Mouse (Mus musculus) embryonic stem cell, embryonic (primary cell): ENCODE data around the gene Phyhd1.

ENCODE experiments used
- CTCF ChIA-PET, 4 experiments: fragments of 300-600 bp in 2 of 4; fragments of 350-600 bp in 2 of 4; sonication (Branson Sonifier 250); formaldehyde crosslinking; loops; one replicate each; lab custom pipeline; 2022; ENCODE audit warnings: inconsistent platforms in 2 of 4; lab: Charles Lee
- POLR2A ChIA-PET, 4 experiments: fragments of 300-600 bp in 2 of 4; fragments of 350-600 bp in 2 of 4; sonication (Branson Sonifier 250); formaldehyde crosslinking; loops; one replicate each; lab custom pipeline; 2022; ENCODE audit warnings: antibody characterized with exemption in 4 of 4, inconsistent platforms in 1 of 4; lab: Charles Lee

Phyhd1 gene

GRCm38 (mm10) chr2:30262840-30263441 lies 3.1 kb upstream of the Phyhd1 start:
- ChIA-PET POLR2A (interaction anchor here in 3 of 4 experiments (0.6 to 8.8 kb wide), 13 partner anchors 11 to 544 kb away, joined by 3 to 85 read pairs (median 6); partner anchors contain the start of genes Endog (in 1 of the 3) and Gm28035 (in 1 of the 3)), CTCF (interaction anchor here in 3 of 4 experiments (0.6 to 2.2 kb wide), 6 partner anchors 11 to 749 kb away, joined by 3 to 9 read pairs (median 4); no protein-coding TSS in a partner anchor)

GRCm38 (mm10) chr2:30263811-30264210 lies 2.2 kb upstream of the Phyhd1 start:
- ChIA-PET CTCF (interaction anchor here in 1 of 4 experiments (0.8 kb wide), 1 partner anchor 102 kb away, joined by 11 read pairs; no protein-coding TSS in a partner anchor), POLR2A (interaction anchor here in 3 of 4 experiments (0.8 to 8.8 kb wide), 17 partner anchors 8 to 130 kb away, joined by 3 to 85 read pairs (median 4); partner anchors contain the start of genes Endog (in 2 of the 3), Lrrc8a (in 2 of the 3), Gm28035 (in 1 of the 3) and Spout1 (in 1 of the 3))

GRCm38 (mm10) chr2:30264671-30265519 lies 1.1 kb upstream of the Phyhd1 start:
- POLR2A ChIA-PET, result interaction anchor here (0.6 to 8.8 kb wide), 35 partner anchors 8 to 209 kb away, joined by 3 to 85 read pairs (median 4); partner anchors contain the start of genes Endog (in 2 of the 4), Lrrc8a (in 2 of the 4), Spout1 (in 2 of the 4) and Gm28035 (in 1 of the 4)
- CTCF ChIA-PET, result interaction anchor here in 2 of 4 experiments (0.5 to 0.8 kb wide), 3 partner anchors 27 to 1996 kb away, joined by 3 to 4 read pairs (median 4); partner anchors contain the start of gene Lrrc8a (in 1 of the 2)

GRCm38 (mm10) chr2:30266392-30266941 lies 464 bp downstream of the Phyhd1 start:
- CTCF ChIA-PET, result interaction anchor here in 3 of 4 experiments (0.6 to 1.5 kb wide), 4 partner anchors 24 to 165 kb away, joined by 3 read pairs; no protein-coding TSS in a partner anchor

GRCm38 (mm10) chr2:30267466-30267865 lies 1.5 kb downstream of the Phyhd1 start:
- POLR2A ChIA-PET, result interaction anchor here in 3 of 4 experiments (0.9 to 8.8 kb wide), 17 partner anchors 15 to 134 kb away, joined by 3 to 85 read pairs (median 6); partner anchors contain the start of genes Kyat1 (in 2 of the 3), Lrrc8a (in 2 of the 3) and Tbc1d13 (in 1 of the 3)
- CTCF ChIA-PET, result interaction anchor here in 1 of 4 experiments (0.6 kb wide), 1 partner anchor 41 kb away, joined by 3 read pairs; no protein-coding TSS in a partner anchor

More at GRCm38 (mm10) chr2:30266392-30266941, 464 bp downstream of the Phyhd1 start:
- POLR2A ChIA-PET, result interaction anchor here (0.6 to 8.8 kb wide), 49 partner anchors 9 to 620 kb away, joined by 3 to 85 read pairs (median 5); partner anchors contain the start of genes Endog (in 3 of the 4), Lrrc8a (in 3 of the 4), Spout1 (in 3 of the 4) and Kyat1 (in 2 of the 4)

GRCm38 (mm10) chr2:30268371-30268770 lies 2.4 kb downstream of the Phyhd1 start:
- ChIA-PET POLR2A (interaction anchor here in 2 of 4 experiments (1.6 to 8.8 kb wide), 5 partner anchors 17 to 96 kb away, joined by 4 to 85 read pairs (median 6); partner anchors contain the start of gene Lrrc8a (in 1 of the 2)), CTCF (interaction anchor here in 2 of 4 experiments (0.6 to 1.4 kb wide), 3 partner anchors 47 to 162 kb away, joined by 3 to 4 read pairs (median 3); partner anchors contain the start of gene Spout1 (in 1 of the 2))

- POLR2A ChIA-PET, result interaction anchor here in 2 of 4 experiments (0.6 to 2.5 kb wide), 7 partner anchors 8 to 97 kb away, joined by 3 to 13 read pairs (median 3); partner anchors contain the start of gene Lrrc8a (in 1 of the 2)
- CTCF ChIA-PET, result interaction anchor here in 2 of 4 experiments (0.5 to 1.4 kb wide), 4 partner anchors 46 to 166 kb away, joined by 3 to 4 read pairs (median 4); partner anchors contain the start of gene Spout1 (in 1 of the 2)
Observed at GRCm38 (mm10) chr2:30269241-30269990, 3.4 kb downstream of the Phyhd1 start.

- CTCF ChIA-PET, result interaction anchor here in 1 of 4 experiments (1.4 kb wide), 1 partner anchor 164 kb away, joined by 4 read pairs; no protein-coding TSS in a partner anchor
- POLR2A ChIA-PET, result interaction anchor here in 2 of 4 experiments (0.6 to 1.7 kb wide), 7 partner anchors 9 to 136 kb away, joined by 3 to 6 read pairs (median 3); partner anchors contain the start of gene Tbc1d13 (in 1 of the 2)
Observed at GRCm38 (mm10) chr2:30270134-30270533, 4.1 kb downstream of the Phyhd1 start.

- ChIA-PET POLR2A (no interaction called here), CTCF (no interaction called here)
Observed at GRCm38 (mm10) chr2:30280743-30281142, 14.7 kb downstream of the Phyhd1 start, which contains the start of gene Gm28038. Gene Gm28038, plus strand, starts transcription at chr2:30281043.

GRCm38 (mm10) chr2:30281651-30282050 lies 15.6 kb downstream of the Phyhd1 start:
- ChIA-PET POLR2A (interaction anchor here in 2 of 4 experiments (0.7 to 1.1 kb wide), 3 partner anchors 8 to 25 kb away, joined by 3 read pairs; no protein-coding TSS in a partner anchor), CTCF (interaction anchor here in 1 of 4 experiments (0.6 kb wide), 1 partner anchor 154 kb away, joined by 3 read pairs; no protein-coding TSS in a partner anchor)

GRCm38 (mm10) chr2:30283193-30283592 lies 17.2 kb downstream of the Phyhd1 start:
- ChIA-PET CTCF (no interaction called here), POLR2A (interaction anchor here in 2 of 4 experiments (0.6 to 1.3 kb wide), 4 partner anchors 10 to 105 kb away, joined by 3 to 5 read pairs (median 3); partner anchors contain the start of genes Miga2 (in 1 of the 2) and Spout1 (in 1 of the 2))

- ChIA-PET CTCF (no interaction called here), POLR2A (no interaction called here)
Observed at GRCm38 (mm10) chr2:30285004-30285403, 19.0 kb downstream of the Phyhd1 start.

- POLR2A ChIA-PET, result interaction anchor here in 2 of 4 experiments (0.6 to 1.4 kb wide), 5 partner anchors 20 to 153 kb away, joined by 3 to 4 read pairs (median 3); partner anchors contain the start of genes Lrrc8a (in 1 of the 2) and Phyhd1 (in 1 of the 2)
- CTCF ChIA-PET, result no interaction called here
Observed at GRCm38 (mm10) chr2:30285416-30286181, 19.6 kb downstream of the Phyhd1 start.

- CTCF ChIA-PET, result interaction anchor here in 1 of 4 experiments (0.6 kb wide), 1 partner anchor 199 kb away, joined by 3 read pairs; no protein-coding TSS in a partner anchor
Observed at GRCm38 (mm10) chr2:30286192-30287026, 20.4 kb downstream of the Phyhd1 start, which contains the start of the genes Dolk and Nup188. Gene Dolk, minus strand, starts transcription at chr2:30286334. Gene Nup188, plus strand, starts transcription at chr2:30286397.

More at GRCm38 (mm10) chr2:30286192-30287026, 20.4 kb downstream of the Phyhd1 start, which contains the start of the genes Dolk and Nup188:
- POLR2A ChIA-PET, result interaction anchor here in 3 of 4 experiments (0.6 to 1.4 kb wide), 7 partner anchors 20 to 154 kb away, joined by 3 to 5 read pairs (median 4); partner anchors contain the start of genes Lrrc8a (in 1 of the 3) and Phyhd1 (in 1 of the 3)
